Comparison of ENCODE assay signal across 8 mouse cellular contexts in genomic region chr16:4542236-4542774, GRCm38 (mm10). TPM values are rescaled to one million over a fixed set of nuclear protein-coding genes. Genes with fewer than 3 reads are reported as not detected.
DNase-seq lines count a peak whose midpoint lies in the region; ATAC-seq lines count a peak whose summit lies in the region.

No protein-coding gene starts in this region.

- peaks cover 30% of the 10 kb centered on the region for H3K36me3 ChIP-seq in kidney, embryonic 15.5 days
- H3K36me3 ChIP-seq in embryonic facial prominence, embryonic 10.5 days (replicated peaks): peaks cover 31% of the 10 kb centered on the region
- peaks cover 12% of the 10 kb centered on the region for H3K36me3 ChIP-seq in hindbrain, embryonic 15.5 days
- peaks cover 17% of the 10 kb centered on the region; the same call in 1 of the 2 replicates for H3K36me3 ChIP-seq in midbrain, embryonic 14.5 days (ENCODE audit: control insufficient read depth, insufficient read depth, low read length)

- ATAC-seq in kidney, embryonic 15.5 days (replicated peaks; ENCODE audit: low FRiP score): no peak
- ATAC-seq in hindbrain, embryonic 15.5 days (ENCODE audit: low FRiP score, low read depth): no peak
- no peak for ATAC-seq in midbrain, embryonic 14.5 days (ENCODE audit: low FRiP score, low TSS enrichment)

- H3K27me3 ChIP-seq in kidney, embryonic 15.5 days: no peaks in the 10 kb centered on the region
- no peaks in the 10 kb centered on the region for H3K27me3 ChIP-seq in embryonic facial prominence, embryonic 10.5 days (replicated peaks; ENCODE audit: low read depth, poor library complexity, severe bottlenecking)
- H3K27me3 ChIP-seq in hindbrain, embryonic 15.5 days: no peaks in the 10 kb centered on the region
- no peaks in the 10 kb centered on the region for H3K27me3 ChIP-seq in midbrain, embryonic 14.5 days (ENCODE audit: control insufficient read depth, insufficient read depth, low read length)

- peaks cover 12% of the 10 kb centered on the region; the same call in 1 of the 2 replicates for H3K4me1 ChIP-seq in kidney, embryonic 15.5 days
- peaks cover 10% of the 10 kb centered on the region; the same call in 1 of the 2 replicates for H3K4me1 ChIP-seq in embryonic facial prominence, embryonic 10.5 days
- H3K4me1 ChIP-seq in hindbrain, embryonic 15.5 days (replicated peaks): peaks cover 19% of the 10 kb centered on the region
- H3K4me1 ChIP-seq in midbrain, embryonic 14.5 days (ENCODE audit: control insufficient read depth, insufficient read depth, low read length): peaks cover 4% of the 10 kb centered on the region; the same call in 1 of the 2 replicates

- H3K27ac ChIP-seq in kidney, embryonic 15.5 days: peak overlapping the region; percentile 55; the same call in 1 of the 2 replicates
- H3K27ac ChIP-seq in embryonic facial prominence, embryonic 10.5 days (replicated peaks): peak overlapping the region; percentile 80; the same call in 1 of the 2 replicates
- peak overlapping the region; percentile 78; the same call in 1 of the 2 replicates for H3K27ac ChIP-seq in hindbrain, embryonic 15.5 days (replicated peaks)
- H3K27ac ChIP-seq in midbrain, embryonic 14.5 days (replicated peaks; ENCODE audit: low read depth, low read length): 0 out of 2 replicates have a peak overlapping the region, but pooled peaks have one; percentile 57

- peak overlapping the region; percentile 19; the same call in 1 of the 2 replicates for H3K9ac ChIP-seq in kidney, embryonic 15.5 days
- H3K9ac ChIP-seq in hindbrain, embryonic 15.5 days: peak overlapping the region; percentile 1
- peak overlapping the region; percentile 30; the same call in 1 of the 2 replicates for H3K9ac ChIP-seq in midbrain, embryonic 14.5 days (replicated peaks; ENCODE audit: low read length)

- H3K4me2 ChIP-seq in kidney, embryonic 15.5 days: peak overlapping the region; percentile 64
- peak overlapping the region; percentile 64 for H3K4me2 ChIP-seq in hindbrain, embryonic 15.5 days
- H3K4me2 ChIP-seq in midbrain, embryonic 14.5 days (ENCODE audit: low read length): peak overlapping the region; percentile 57

- no peak for DNase-seq in kidney, postnatal 14 days
- no peak for DNase-seq in embryonic facial prominence, embryonic 10.5 days (ENCODE audit: low spot score)
- DNase-seq in midbrain, embryonic 14.5 days: no peak
- DNase-seq in urinary bladder, postnatal 36 days (ENCODE audit: low spot score in 2 of 2): no peak
- no peak for DNase-seq in frontal cortex, adult 2 months (ENCODE audit: extremely low spot score in 1 of 2, low spot score in 1 of 2)
- no peak for DNase-seq in ovary, postnatal 14 days (ENCODE audit: low spot score)

- H3K4me3 ChIP-seq in kidney, embryonic 15.5 days (replicated peaks): peak overlapping the region; percentile 51
- peak overlapping the region; percentile 62 for H3K4me3 ChIP-seq in embryonic facial prominence, embryonic 10.5 days
- peak overlapping the region; percentile 44 for H3K4me3 ChIP-seq in hindbrain, embryonic 15.5 days
- H3K4me3 ChIP-seq in midbrain, embryonic 14.5 days (replicated peaks; ENCODE audit: low read depth, low read length): peak overlapping the region; percentile 51

- H3K9me3 ChIP-seq in kidney, embryonic 15.5 days (replicated peaks): no peaks in the 10 kb centered on the region; the same call in 1 of the 2 replicates
- 0 out of 2 replicates have a peak, but pooled peaks cover 4% of the 10 kb centered on the region for H3K9me3 ChIP-seq in embryonic facial prominence, embryonic 10.5 days
- H3K9me3 ChIP-seq in hindbrain, embryonic 15.5 days: no peaks in the 10 kb centered on the region
- no peaks in the 10 kb centered on the region for H3K9me3 ChIP-seq in midbrain, embryonic 14.5 days (ENCODE audit: control insufficient read depth, low read length)

- 41% methylated on average over 7 of the region's 7 CpGs for whole genome bisulfite sequencing in kidney, embryonic 15.5 days
- 46% methylated on average over 7 of the region's 7 CpGs for WGBS in embryonic facial prominence, embryonic 10.5 days
- 47% methylated on average over 7 of the region's 7 CpGs for WGBS in hindbrain, embryonic 15.5 days
- 47% methylated on average over 7 of the region's 7 CpGs for WGBS in midbrain, embryonic 14.5 days

RNA-seq across cellular contexts. Expression of gene Srl, which starts 0.7 kb away (rescaled TPM):
- 19.2 and 23.8 TPM in 2 replicates for polyA plus RNA-seq in kidney, embryonic 15.5 days (2015; fragmentation: Nextera tagmentation; extraction: Ambion mirVana)
- 25.5 and 26.6 TPM in 2 replicates for polyA plus RNA-seq in embryonic facial prominence, embryonic 10.5 days (2016; fragmentation: Nextera tagmentation; extraction: Ambion mirVana)
- 21.4 and 22.9 TPM in 2 replicates for polyA plus RNA-seq in hindbrain, embryonic 15.5 days (2015; fragmentation: Nextera tagmentation; extraction: Ambion mirVana)
- 17.6 and 25.7 TPM in 2 replicates for polyA plus RNA-seq in midbrain, embryonic 14.5 days (2014; fragmentation: Nextera tagmentation; extraction: Ambion mirVana)
- 7.7 and 8.1 TPM in 2 replicates for polyA plus RNA-seq in frontal cortex, adult 2 months (2012; rRNA removed)

RNA-seq across cellular contexts. Expression of gene Tfap4, which starts 17.3 kb away (rescaled TPM):
- 24.6 and 25.7 TPM in 2 replicates for polyA plus RNA-seq in kidney, embryonic 15.5 days (2015; fragmentation: Nextera tagmentation; extraction: Ambion mirVana)
- 37.7 and 39.5 TPM in 2 replicates for polyA plus RNA-seq in embryonic facial prominence, embryonic 10.5 days (2016; fragmentation: Nextera tagmentation; extraction: Ambion mirVana)
- polyA plus RNA-seq in hindbrain, embryonic 15.5 days (2015; fragmentation: Nextera tagmentation; extraction: Ambion mirVana): 7.2 and 8.2 TPM in 2 replicates
- 7.2 and 8.9 TPM in 2 replicates for polyA plus RNA-seq in midbrain, embryonic 14.5 days (2014; fragmentation: Nextera tagmentation; extraction: Ambion mirVana)
- polyA plus RNA-seq in frontal cortex, adult 2 months (2012; rRNA removed): 6.9 and 7.2 TPM in 2 replicates

RNA-seq across cellular contexts. Expression of gene Glis2, which starts 52.2 kb away (rescaled TPM):
- polyA plus RNA-seq in kidney, embryonic 15.5 days (2015; fragmentation: Nextera tagmentation; extraction: Ambion mirVana): 41.2 and 43.8 TPM in 2 replicates
- 22.2 and 22.3 TPM in 2 replicates for polyA plus RNA-seq in embryonic facial prominence, embryonic 10.5 days (2016; fragmentation: Nextera tagmentation; extraction: Ambion mirVana)
- 17.0 and 19.7 TPM in 2 replicates for polyA plus RNA-seq in hindbrain, embryonic 15.5 days (2015; fragmentation: Nextera tagmentation; extraction: Ambion mirVana)
- 13.2 and 13.4 TPM in 2 replicates for polyA plus RNA-seq in midbrain, embryonic 14.5 days (2014; fragmentation: Nextera tagmentation; extraction: Ambion mirVana)
- 17.9 and 19.1 TPM in 2 replicates for polyA plus RNA-seq in frontal cortex, adult 2 months (2012; rRNA removed)
